Mouse (Mus musculus) gastrocnemius, adult 8-10 months (tissue): ENCODE measurements around the gene Tsc22d2. TPM values are rescaled to one million over a fixed set of nuclear protein-coding genes. Genes with fewer than 3 reads are reported as not detected.

Source experiments
- DNase-seq, 2 experiments: peaks; one replicate each; pipeline ENCODE4 v3.0.0; 2022; ENCODE audit warnings: low spot score in 2 of 2
- total RNA-seq, 4 experiments: library from RNA; stranded (reverse); gene quantifications; 2 replicates each; pipeline ENCODE4 v1.2.4; 2022

Tsc22d2 gene
- total RNA-seq, 4 experiments from 2014 or later, result 23.7 to 29.8 (median 26.0) TPM

- no peak for DNase-seq
These were observed 97.1 kb downstream of the Tsc22d2 start for GRCm38 (mm10) chr3:58511581-58511980.

GRCm38 (mm10) chr3:58512740-58513139 lies 98.2 kb downstream of the Tsc22d2 start:
- no peak for DNase-seq

GRCm38 (mm10) chr3:58513483-58513882 lies 99.0 kb downstream of the Tsc22d2 start:
- DNase-seq, result no peak

- no peak for DNase-seq
These were observed 101.6 kb downstream of the Tsc22d2 start for GRCm38 (mm10) chr3:58515947-58516601.

Other genes with a start within 250 kb of the Tsc22d2 start
- gene Eif2a, start 111.1 kb downstream of the Tsc22d2 start, total RNA-seq, result 10 to 100 TPM; 39.4 to 49.8 (median 47.2) TPM
- 1 to 10 TPM; 5.3 to 7.7 (median 6.6) TPM for gene Serp1, start 111.2 kb downstream of the Tsc22d2 start, total RNA-seq
- 100 to 1,000 TPM; 121 to 128 (median 126) TPM for gene Selenot, start 161.9 kb downstream of the Tsc22d2 start, total RNA-seq
- gene Erich6, start 222.5 kb downstream of the Tsc22d2 start, total RNA-seq, result not detected